In the genomic region with DNA sequence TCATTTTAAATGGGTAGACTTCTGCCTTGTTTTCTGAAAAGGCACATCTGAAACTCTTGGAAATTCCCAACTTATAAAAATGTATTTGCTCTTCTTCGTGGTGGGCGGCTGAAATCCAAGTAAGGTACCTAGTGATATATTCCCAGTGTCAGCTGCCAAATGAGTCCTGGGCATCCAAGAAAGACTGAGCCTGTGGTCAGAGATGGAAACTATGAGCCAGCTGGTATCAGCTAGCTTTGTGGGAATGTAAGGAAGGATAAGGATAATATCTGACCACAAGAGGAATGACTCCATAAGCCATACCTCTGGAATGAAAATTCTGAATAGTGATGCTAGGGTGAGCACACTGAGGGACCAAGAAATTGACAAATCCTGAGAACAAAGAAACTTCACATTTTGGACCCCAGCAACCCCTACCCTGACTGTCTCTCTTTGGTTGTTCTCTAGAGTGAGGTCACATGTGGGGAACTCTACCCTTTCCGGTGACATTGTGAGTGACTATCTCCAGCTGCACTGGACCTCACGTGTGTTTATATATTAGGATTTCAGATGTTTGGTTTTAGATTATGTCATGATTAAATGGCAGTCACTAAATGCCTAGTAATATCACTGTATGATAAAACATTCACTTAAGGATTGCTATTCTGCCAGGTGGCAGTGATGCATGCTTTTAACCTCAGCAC, we compare ENCODE assay signal across 26 mouse cellular contexts. TPM values are rescaled to one million over a fixed set of nuclear protein-coding genes. Genes with fewer than 3 reads are reported as not detected.
DNase-seq lines count a peak whose midpoint lies in the region; ATAC-seq and TF ChIP-seq lines count a peak whose summit lies in the region.
"Had no signal": no experiment of that assay in that cellular context is flagged by ENCODE, and none has a peak within 500 bp of the region (broad histone marks: within the 10 kb centered on the region; RNA-seq: fewer than 3 reads in every experiment).

No protein-coding gene starts in this region.

- no peak for ATAC-seq in liver, embryonic 12.5 days
- no peak for ATAC-seq in forebrain, embryonic 14.5 days
- ATAC-seq: CD4-positive, CD25-positive, alpha-beta regulatory T cell, adult 4 months had no signal

- H3K4me2 ChIP-seq in myocyte (ENCODE audit: low read depth): peak overlapping the region; percentile 44
- no peak overlapping the region for H3K4me2 ChIP-seq in liver, embryonic 12.5 days
- H3K4me2 ChIP-seq in forebrain, embryonic 14.5 days (ENCODE audit: low read length): no peak overlapping the region
- H3K4me2 ChIP-seq: embryonic facial prominence, embryonic 13.5 days; embryonic facial prominence, embryonic 15.5 days; forebrain, embryonic 13.5 days had no signal

- H3K9me3 ChIP-seq in liver, embryonic 12.5 days (replicated peaks): no peaks in the 10 kb centered on the region
- H3K9me3 ChIP-seq in forebrain, embryonic 14.5 days (replicated peaks; ENCODE audit: control insufficient read depth, low read length): no peaks in the 10 kb centered on the region
- H3K9me3 ChIP-seq: embryonic facial prominence, embryonic 13.5 days; embryonic facial prominence, embryonic 15.5 days; forebrain, embryonic 13.5 days; G1E had no signal

- whole genome bisulfite sequencing in liver, embryonic 12.5 days (ENCODE audit: insufficient replicate concordance): 80% methylated on average over 4 of the region's 4 CpGs
- WGBS in forebrain, embryonic 14.5 days: 89% methylated on average over 4 of the region's 4 CpGs

- TF ChIP-seq POLR2A in myocyte (IDR thresholded peaks at IDR 0.05; ENCODE audit: insufficient read length, low read depth): no peak

- no peaks in the 10 kb centered on the region for H3K36me3 ChIP-seq in myocyte (ENCODE audit: control insufficient read depth, insufficient read depth)
- H3K36me3 ChIP-seq in liver, embryonic 12.5 days: no peaks in the 10 kb centered on the region
- no peaks in the 10 kb centered on the region for H3K36me3 ChIP-seq in forebrain, embryonic 14.5 days (ENCODE audit: control insufficient read depth, insufficient read depth, low read length)
- H3K36me3 ChIP-seq: embryonic facial prominence, embryonic 13.5 days; embryonic facial prominence, embryonic 15.5 days; G1E had no signal

- H3K27ac ChIP-seq in liver, embryonic 12.5 days: no peak overlapping the region
- H3K27ac ChIP-seq in forebrain, embryonic 14.5 days (ENCODE audit: low read depth, low read length): no peak overlapping the region
- H3K27ac ChIP-seq: embryonic facial prominence, embryonic 15.5 days; forebrain, embryonic 13.5 days had no signal

- no peaks in the 10 kb centered on the region for H3K27me3 ChIP-seq in myocyte (ENCODE audit: control insufficient read depth, insufficient read depth, insufficient read length)
- no peaks in the 10 kb centered on the region for H3K27me3 ChIP-seq in liver, embryonic 12.5 days (replicated peaks)
- no peaks in the 10 kb centered on the region for H3K27me3 ChIP-seq in forebrain, embryonic 14.5 days (replicated peaks; ENCODE audit: control insufficient read depth, insufficient read depth, low read length)
- H3K27me3 ChIP-seq: CH12.LX; embryonic facial prominence, embryonic 13.5 days; embryonic facial prominence, embryonic 15.5 days; forebrain, embryonic 13.5 days had no signal

- no peaks in the 10 kb centered on the region for H3K4me1 ChIP-seq in liver, embryonic 12.5 days
- no peaks in the 10 kb centered on the region for H3K4me1 ChIP-seq in forebrain, embryonic 14.5 days (ENCODE audit: control insufficient read depth, insufficient read depth, low read length)
- H3K4me1 ChIP-seq: embryonic facial prominence, embryonic 15.5 days; forebrain, embryonic 13.5 days had no signal

- H3K4me3 ChIP-seq in myocyte: no peak overlapping the region
- H3K4me3 ChIP-seq in liver, embryonic 12.5 days: no peak overlapping the region
- H3K4me3 ChIP-seq in forebrain, embryonic 14.5 days (ENCODE audit: low read depth, low read length): no peak overlapping the region
- H3K4me3 ChIP-seq: embryonic facial prominence, embryonic 13.5 days; embryonic facial prominence, embryonic 15.5 days; forebrain, embryonic 13.5 days had no signal

- no peak overlapping the region for H3K9ac ChIP-seq in liver, embryonic 12.5 days
- no peak overlapping the region for H3K9ac ChIP-seq in forebrain, embryonic 14.5 days (ENCODE audit: low read length)
- H3K9ac ChIP-seq: embryonic facial prominence, embryonic 13.5 days; embryonic facial prominence, embryonic 15.5 days; forebrain, embryonic 13.5 days had no signal

- no peaks in the 10 kb centered on the region for H3K79me2 ChIP-seq in myocyte (ENCODE audit: control insufficient read depth, insufficient read depth)

- peak; percentile 90 for DNase-seq in 3T3-L1 (ENCODE audit: low read depth, low spot score)
- peak; percentile 67 for DNase-seq in NIH3T3 (ENCODE audit: low read depth)
- DNase-seq in forebrain, embryonic 14.5 days (ENCODE audit: low spot score): no peak
- DNase-seq: adrenal gland, adult 2 months; adrenal gland, postnatal 10 days; adrenal gland, postnatal 25 days; cerebellum, adult 11 months; cerebellum, adult 18-20 months; cerebellum, adult 8-10 months; cerebellum, adult 9-11 months; cerebellum, postnatal 14 days; cerebellum, postnatal 36 days; embryo, embryonic 11 days had no signal

- H3ac ChIP-seq in myocyte (ENCODE audit: control insufficient read depth, insufficient read length): no peak overlapping the region

TF ChIP-seq in myocyte, 11 proteins besides CTCF, POLR2A, EP300 and RAD21:
- no peak for TF ChIP-seq TCF12 (IDR thresholded peaks at IDR 0.05; ENCODE audit: insufficient read depth, poor library complexity, severe bottlenecking)
- no peak for TF ChIP-seq POLR2AphosphoS2 (IDR thresholded peaks at IDR 0.05; ENCODE audit: insufficient read length, low read depth)
- 0 out of 2 replicates have a peak, but pooled peaks have one; percentile 16 for TF ChIP-seq CEBPB (IDR thresholded peaks at IDR 0.05; ENCODE audit: insufficient read depth, poor library complexity, severe bottlenecking)
- peak in 2 of 3 experiments; percentile 5 to 45 for TF ChIP-seq MYOD1 (IDR thresholded peaks at IDR 0.05; ENCODE audit: control insufficient read depth in 1 of 3, insufficient read length in 2 of 3, low read depth in 2 of 3)
- TF ChIP-seq USF1 (IDR thresholded peaks at IDR 0.05; ENCODE audit: low read depth): no peak
- no peak for TF ChIP-seq E2F4 (IDR thresholded peaks at IDR 0.05; ENCODE audit: insufficient read depth)

RNA-seq across cellular contexts. Expression of gene Mroh9, which starts 27.2 kb away (rescaled TPM):
- not detected for polyA plus RNA-seq in myocyte (2012; fragmentation: generic; extraction: Trizol)
- not detected in 2 replicates for polyA plus RNA-seq in liver, embryonic 12.5 days (2016; fragmentation: Nextera tagmentation; extraction: Ambion mirVana)
- not detected in 2 replicates for polyA plus RNA-seq in forebrain, embryonic 14.5 days (2014; fragmentation: Nextera tagmentation; extraction: Ambion mirVana)
- polyA plus RNA-seq: adrenal gland, adult 2 months; brain, embryonic 14.5 days; CD4-positive, CD25-positive, alpha-beta regulatory T cell, adult 4 months; embryonic facial prominence, embryonic 11.5 days; embryonic facial prominence, embryonic 13.5 days; embryonic facial prominence, embryonic 15.5 days; forebrain, embryonic 11.5 days; forebrain, embryonic 13.5 days; forebrain, embryonic 16.5 days; frontal cortex, adult 2 months; G1E had no signal
